Mouse (Mus musculus) midbrain, embryonic 16.5 days (tissue): ENCODE results near the gene Gm11214. TPM values are rescaled to one million over a fixed set of nuclear protein-coding genes. Genes with fewer than 3 reads are reported as not detected.

Experiments used
- ATAC-seq: fragments of 200-750 bp; cut with Nextera tagmentation; 2 replicates; pipeline ENCODE4 v1.8.0; 2017; ENCODE audit warnings: moderate TSS enrichment
- H3K27ac ChIP-seq: fragments of 300-500 bp; sonication (generic); 2 replicates; pipeline ENCODE4 v1.5.1; 2014; ENCODE audit warnings: mild to moderate bottlenecking, low read length, mixed read lengths
- H3K27me3 ChIP-seq: fragments of 300-500 bp; sonication (generic); 2 replicates; pipeline ENCODE4 v1.6.1; 2014; ENCODE audit warnings: low read depth, low read length, mixed read lengths; ENCODE audit not compliant: control insufficient read depth, insufficient read depth
- H3K36me3 ChIP-seq: fragments of 300-500 bp; sonication (generic); 2 replicates; pipeline ENCODE4 v1.6.1; 2014; ENCODE audit warnings: mild to moderate bottlenecking, low read length, moderate library complexity, mixed read lengths; ENCODE audit not compliant: control insufficient read depth, insufficient read depth
- H3K4me1 ChIP-seq: fragments of 300-500 bp; sonication (generic); 2 replicates; pipeline ENCODE4 v1.6.1; 2014; ENCODE audit warnings: mild to moderate bottlenecking, low read length, mixed read lengths; ENCODE audit not compliant: control insufficient read depth, insufficient read depth
- H3K4me2 ChIP-seq: fragments of 300-500 bp; sonication (generic); 2 replicates; pipeline ENCODE4 v1.6.1; 2014; ENCODE audit warnings: mild to moderate bottlenecking, low read length, mixed read lengths
- H3K4me3 ChIP-seq: fragments of 300-500 bp; sonication (generic); 2 replicates; pipeline ENCODE4 v1.5.1; 2014; ENCODE audit warnings: low read depth, mild to moderate bottlenecking, low read length, moderate library complexity, mixed read lengths
- H3K9ac ChIP-seq: fragments of 300-500 bp; sonication (generic); 2 replicates; pipeline ENCODE4 v1.6.1; 2014; ENCODE audit warnings: low read depth, low read length, mixed read lengths
- H3K9me3 ChIP-seq: fragments of 300-500 bp; sonication (generic); replicated peaks from 2 replicates; pipeline ENCODE4 v1.6.1; 2014; ENCODE audit warnings: mild to moderate bottlenecking, low read length, mixed read lengths; ENCODE audit not compliant: control insufficient read depth, poor library complexity, severe bottlenecking
- WGBS: fragments of 180-500 bp; shearing (Covaris S2); extraction: QIAGEN DNeasy Blood & Tissue Kit; methylation state at CpG from one replicate; pipeline ENCODE4 v1.1.7; 2014; 5-methylcytosine and 5-hydroxymethylcytosine counted together
- polyA plus RNA-seq: library from polyadenylated mRNA; unstranded; fragments of >200 nt; fragmentation: Nextera tagmentation; extraction: Ambion mirVana; gene quantifications from 2 replicates; pipeline ENCODE4 v1.2.1, GENCODE M21; 2015

The Gm11214 gene
- polyA plus RNA-seq, 1 experiment from 2014 or later, result not detected

- H3K36me3 ChIP-seq, result no peaks in the 10 kb centered on the region
- H3K9ac ChIP-seq, result no peak overlapping the region
- H3K9me3 ChIP-seq, result no peaks in the 10 kb centered on the region
- H3K4me3 ChIP-seq, result no peak overlapping the region
- H3K27ac ChIP-seq, result no peak overlapping the region
- no peaks in the 10 kb centered on the region for H3K4me1 ChIP-seq
- ATAC-seq, result peak; percentile 21; the same call in 1 of the 2 replicates
- H3K27me3 ChIP-seq, result no peaks in the 10 kb centered on the region
- no peak overlapping the region for H3K4me2 ChIP-seq
Measured at GRCm38 (mm10) chr4:63643956-63644726, 19.0 kb downstream of the Gm11214 start.

GRCm38 (mm10) chr4:63639842-63640241 lies 23.3 kb downstream of the Gm11214 start:
- Histone ChIP-seq H3K36me3 (no peaks in the 10 kb centered on the region), H3K4me3 (no peak overlapping the region), H3K4me1 (no peaks in the 10 kb centered on the region), H3K4me2 (no peak overlapping the region), H3K27me3 (no peaks in the 10 kb centered on the region), H3K27ac (no peak overlapping the region), H3K9me3 (no peaks in the 10 kb centered on the region), H3K9ac (no peak overlapping the region)
- ATAC-seq, result no peak
- WGBS, result 90% methylated on average over 2 of the region's 2 CpGs

- WGBS, result 74% methylated on average over 1 of the region's 1 CpGs
- no peak overlapping the region for H3K4me3 ChIP-seq
- H3K36me3 ChIP-seq, result no peaks in the 10 kb centered on the region
- H3K27me3 ChIP-seq, result no peaks in the 10 kb centered on the region
- no peak overlapping the region for H3K4me2 ChIP-seq
- no peak for ATAC-seq
- H3K9ac ChIP-seq, result no peak overlapping the region
- H3K4me1 ChIP-seq, result no peaks in the 10 kb centered on the region
- no peaks in the 10 kb centered on the region for H3K9me3 ChIP-seq
- H3K27ac ChIP-seq, result no peak overlapping the region
Measured at GRCm38 (mm10) chr4:63638603-63639002, 24.6 kb downstream of the Gm11214 start.

- Histone ChIP-seq H3K36me3 (no peaks in the 10 kb centered on the region), H3K4me1 (no peaks in the 10 kb centered on the region), H3K27me3 (no peaks in the 10 kb centered on the region), H3K4me2 (no peak overlapping the region), H3K27ac (no peak overlapping the region), H3K9ac (no peak overlapping the region), H3K4me3 (no peak overlapping the region), H3K9me3 (no peaks in the 10 kb centered on the region)
- no peak for ATAC-seq
- WGBS, result 89% methylated on average over 2 of the region's 2 CpGs
Measured at GRCm38 (mm10) chr4:63633181-63633580, 30.0 kb downstream of the Gm11214 start.

- ATAC-seq, result no peak
- H3K9me3 ChIP-seq, result no peaks in the 10 kb centered on the region
- H3K27me3 ChIP-seq, result no peaks in the 10 kb centered on the region
- WGBS, result 88% methylated on average over 8 of the region's 8 CpGs
- H3K27ac ChIP-seq, result no peak overlapping the region
- no peak overlapping the region for H3K9ac ChIP-seq
- H3K4me2 ChIP-seq, result no peak overlapping the region
- no peak overlapping the region for H3K4me3 ChIP-seq
- no peaks in the 10 kb centered on the region for H3K36me3 ChIP-seq
- no peaks in the 10 kb centered on the region for H3K4me1 ChIP-seq
Measured at GRCm38 (mm10) chr4:63627111-63627510, 36.1 kb downstream of the Gm11214 start.

- Histone ChIP-seq H3K36me3 (no peaks in the 10 kb centered on the region), H3K4me2 (no peak overlapping the region), H3K4me1 (no peaks in the 10 kb centered on the region), H3K4me3 (no peak overlapping the region), H3K9me3 (no peaks in the 10 kb centered on the region), H3K9ac (no peak overlapping the region), H3K27me3 (no peaks in the 10 kb centered on the region), H3K27ac (no peak overlapping the region)
- ATAC-seq, result no peak
- 83% methylated on average over 3 of the region's 3 CpGs for WGBS
Measured at GRCm38 (mm10) chr4:63625563-63626080, 37.6 kb downstream of the Gm11214 start.

GRCm38 (mm10) chr4:63622378-63622835 lies 40.8 kb downstream of the Gm11214 start, which contains the start of gene Tex48:
Tex48 (minus strand) TSS chr4:63622428.
- Histone ChIP-seq H3K4me2 (no peak within 1 kb of the TSS), H3K27ac (no peak within 1 kb of the TSS), H3K9ac (no peak within 1 kb of the TSS), H3K27me3 (no peaks in the 10 kb centered on the region), H3K9me3 (no peaks in the 10 kb centered on the region), H3K36me3 (no peaks in the 10 kb centered on the region), H3K4me1 (no peaks in the 10 kb centered on the region), H3K4me3 (no peak within 1 kb of the TSS)
- ATAC-seq, result no peak
- 60% methylated on average over 5 of the region's 5 CpGs for WGBS

- no peaks in the 10 kb centered on the region for H3K36me3 ChIP-seq
- H3K9me3 ChIP-seq, result no peaks in the 10 kb centered on the region
- no peak overlapping the region for H3K4me2 ChIP-seq
- no peak overlapping the region for H3K4me3 ChIP-seq
- H3K9ac ChIP-seq, result no peak overlapping the region
- ATAC-seq, result no peak
- no peaks in the 10 kb centered on the region for H3K27me3 ChIP-seq
- H3K27ac ChIP-seq, result no peak overlapping the region
- no peaks in the 10 kb centered on the region for H3K4me1 ChIP-seq
- 89% methylated on average over 2 of the region's 2 CpGs for WGBS
Measured at GRCm38 (mm10) chr4:63621861-63622260, 41.3 kb downstream of the Gm11214 start.
